In genomic region chrX:53369534-53370365, GRCm38 (mm10) we compare ENCODE assay signal across 7 mouse cellular contexts. TPM values are rescaled to one million over a fixed set of nuclear protein-coding genes. Genes with fewer than 3 reads are reported as not detected.
DNase-seq lines count a peak whose midpoint lies in the region; TF ChIP-seq lines count a peak whose summit lies in the region.

No protein-coding gene starts in this region.

- H3K27ac ChIP-seq in MEL (ENCODE audit: control insufficient read depth, low read depth, low read length): peak overlapping the region; percentile 54
- peak overlapping the region; percentile 64 for H3K27ac ChIP-seq in small intestine, adult 2 months (ENCODE audit: insufficient read depth, low read depth, low read length)

- WGBS in small intestine, adult 2 months: 7% methylated on average over 25 of the region's 25 CpGs

- H3K4me3 ChIP-seq in MEL (ENCODE audit: control insufficient read depth in 1 of 2, insufficient read depth in 1 of 2, low read depth in 2 of 2, low read length in 2 of 2): peak overlapping the region; percentile 78 to 96
- H3K4me3 ChIP-seq in erythroblast, embryonic 14.5 days (replicated peaks): peak overlapping the region; percentile 93
- H3K4me3 ChIP-seq in megakaryocyte, embryonic 14.5 days (replicated peaks): peak overlapping the region; percentile 93
- peak overlapping the region; percentile 80 for H3K4me3 ChIP-seq in small intestine, adult 2 months (ENCODE audit: low read depth, low read length)

- H3K9me3 ChIP-seq in MEL (replicated peaks; ENCODE audit: insufficient read depth, low read length): no peaks in the 10 kb centered on the region
- no peaks in the 10 kb centered on the region for H3K9me3 ChIP-seq in erythroblast, embryonic 14.5 days (ENCODE audit: control insufficient read depth, low read length)
- H3K9me3 ChIP-seq in megakaryocyte, embryonic 14.5 days: no peaks in the 10 kb centered on the region

- no peak for TF ChIP-seq RAD21 in MEL (IDR thresholded peaks at IDR 0.05; ENCODE audit: low read depth, low read length)

- 0 out of 4 replicates have a peak, but pooled peaks of 1 of the 2 experiments have one; percentile 21 for TF ChIP-seq EP300 in MEL (IDR thresholded peaks at IDR 0.05; ENCODE audit: low read depth in 1 of 2, low read length in 2 of 2)

- H3K27me3 ChIP-seq in MEL (ENCODE audit: control insufficient read depth in 1 of 2, insufficient read depth in 2 of 2, low read length in 2 of 2): no peaks in the 10 kb centered on the region
- H3K27me3 ChIP-seq in erythroblast, embryonic 14.5 days (ENCODE audit: control insufficient read depth): no peaks in the 10 kb centered on the region
- H3K27me3 ChIP-seq in megakaryocyte, embryonic 14.5 days (replicated peaks): peaks cover 11% of the 10 kb centered on the region
- no peaks in the 10 kb centered on the region for H3K27me3 ChIP-seq in small intestine, adult 2 months (ENCODE audit: control insufficient read depth, insufficient read depth, low read length)

- peak; percentile 84 for DNase-seq in MEL (ENCODE audit: low read depth, low spot score)
- DNase-seq in brain, embryonic 14.5 days (ENCODE audit: low read depth): peak; percentile 50
- DNase-seq in heart, postnatal 10 days: peak; percentile 41 to 43
- DNase-seq in kidney, postnatal 25 days: peak; percentile 16 to 54

- TF ChIP-seq POLR2A in MEL (IDR thresholded peaks at IDR 0.05; ENCODE audit: control insufficient read depth in 1 of 2, insufficient read depth in 1 of 2, low read depth in 1 of 2, low read length in 2 of 2, poor library complexity in 1 of 2): no peak
- no peak for TF ChIP-seq POLR2A in brain, embryonic 14.5 days (IDR thresholded peaks at IDR 0.05; ENCODE audit: borderline replicate concordance, extremely low read depth, insufficient read depth, insufficient read length, poor library complexity, severe bottlenecking)
- no peak for TF ChIP-seq POLR2A in small intestine, adult 2 months (IDR thresholded peaks at IDR 0.05; ENCODE audit: low read depth, low read length)

- peak overlapping the region; percentile 87 for H3K9ac ChIP-seq in MEL (ENCODE audit: control insufficient read depth, low read depth, low read length, poor library complexity, severe bottlenecking)

- TF ChIP-seq CTCF in MEL (IDR thresholded peaks at IDR 0.05 in 2 of 3, conservative IDR thresholded peaks at IDR 0.05 in 1 of 3; ENCODE audit: control insufficient read depth in 1 of 3, insufficient read depth in 1 of 3, low read depth in 2 of 3, low read length in 3 of 3, poor library complexity in 1 of 3, severe bottlenecking in 1 of 3): no peak
- TF ChIP-seq CTCF in brain, embryonic 14.5 days (IDR thresholded peaks at IDR 0.05; ENCODE audit: borderline replicate concordance, extremely low read depth, insufficient read depth, insufficient read length): no peak
- TF ChIP-seq CTCF in small intestine, adult 2 months (IDR thresholded peaks at IDR 0.05; ENCODE audit: extremely low read depth, insufficient read length, insufficient replicate concordance, low read depth, low read length): no peak

- 0 out of 2 replicates have a peak, but pooled peaks cover 1% of the 10 kb centered on the region for H3K79me2 ChIP-seq in MEL (ENCODE audit: control insufficient read depth, insufficient read depth, low read length, poor library complexity)

- H3K4me1 ChIP-seq in MEL (ENCODE audit: control insufficient read depth in 1 of 2, insufficient read depth in 2 of 2, low read length in 2 of 2): peaks cover 2 to 11% of the 10 kb centered on the region in 2 experiments; a peak in 2 of 4 replicates
- peaks cover 36% of the 10 kb centered on the region for H3K4me1 ChIP-seq in erythroblast, embryonic 14.5 days (ENCODE audit: control insufficient read depth)
- H3K4me1 ChIP-seq in megakaryocyte, embryonic 14.5 days: peaks cover 6% of the 10 kb centered on the region; the same call in 1 of the 2 replicates
- no peaks in the 10 kb centered on the region for H3K4me1 ChIP-seq in small intestine, adult 2 months (ENCODE audit: control insufficient read depth, insufficient read depth, insufficient read length, low read length)

- H3K36me3 ChIP-seq in MEL (ENCODE audit: control insufficient read depth in 1 of 2, insufficient read depth in 2 of 2, low read length in 2 of 2): peaks cover 0 to 11% of the 10 kb centered on the region in 2 experiments; a peak in 2 of 4 replicates
- H3K36me3 ChIP-seq in erythroblast, embryonic 14.5 days (ENCODE audit: control insufficient read depth): peaks cover 26% of the 10 kb centered on the region
- peaks cover 3% of the 10 kb centered on the region for H3K36me3 ChIP-seq in megakaryocyte, embryonic 14.5 days (replicated peaks; ENCODE audit: low read length)
- H3K36me3 ChIP-seq in small intestine, adult 2 months (ENCODE audit: control insufficient read depth, insufficient read depth, low read length): no peaks in the 10 kb centered on the region

- intact Hi-C loops in heart, postnatal 10 days (cut with DNase I): no loop called here

TF ChIP-seq in MEL, 35 proteins besides CTCF, POLR2A, EP300 and RAD21:
- TF ChIP-seq ZC3H11A (IDR thresholded peaks at IDR 0.05; ENCODE audit: low read depth, low read length): no peak
- no peak for TF ChIP-seq SMC3 (IDR thresholded peaks at IDR 0.05; ENCODE audit: low read depth, low read length)
- TF ChIP-seq E2F4 (IDR thresholded peaks at IDR 0.05; ENCODE audit: borderline replicate concordance, low read depth, low read length): no peak
- TF ChIP-seq CHD1 (IDR thresholded peaks at IDR 0.05; ENCODE audit: low read depth, low read length): no peak
- TF ChIP-seq SIN3A (IDR thresholded peaks at IDR 0.05; ENCODE audit: low read length): peak; percentile 91
- no peak for TF ChIP-seq NRF1 (IDR thresholded peaks at IDR 0.05; ENCODE audit: insufficient read depth, low read depth, low read length, poor library complexity, severe bottlenecking)
- TF ChIP-seq USF1 (IDR thresholded peaks at IDR 0.05; ENCODE audit: low read depth, low read length): peak; percentile 89
- TF ChIP-seq TAL1 (IDR thresholded peaks at IDR 0.05; ENCODE audit: low read length): no peak
- TF ChIP-seq KAT2A (conservative IDR thresholded peaks at IDR 0.05; ENCODE audit: low read depth, low read length): no peak
- no peak for TF ChIP-seq MEF2A (IDR thresholded peaks at IDR 0.05; ENCODE audit: extremely low read depth, insufficient replicate concordance, low read depth, low read length, poor library complexity, severe bottlenecking)
- no peak for TF ChIP-seq POLR2AphosphoS5 (IDR thresholded peaks at IDR 0.05; ENCODE audit: borderline replicate concordance, low read depth, low read length)
- TF ChIP-seq BHLHE40 (IDR thresholded peaks at IDR 0.05; ENCODE audit: borderline replicate concordance, low read depth, low read length): peak; percentile 81
- no peak for TF ChIP-seq ZNF384 (IDR thresholded peaks at IDR 0.05; ENCODE audit: low read depth, low read length)
- TF ChIP-seq USF2 (IDR thresholded peaks at IDR 0.05; ENCODE audit: borderline replicate concordance in 1 of 2, insufficient read depth in 1 of 2, low read depth in 1 of 2, low read length in 2 of 2): peak in 1 of 2 experiments; percentile 69; a peak in 2 of 4 replicates
- TF ChIP-seq ZKSCAN1 (IDR thresholded peaks at IDR 0.05; ENCODE audit: low read depth, low read length): no peak
- no peak for TF ChIP-seq POLR2AphosphoS2 (IDR thresholded peaks at IDR 0.05; ENCODE audit: low read length)
- peak; percentile 43 for TF ChIP-seq NELFE (IDR thresholded peaks at IDR 0.05; ENCODE audit: low read depth, low read length)
- TF ChIP-seq TCF12 (IDR thresholded peaks at IDR 0.05; ENCODE audit: low read depth, low read length): peak; percentile 28; the same call in 1 of the 2 replicates
- 0 out of 2 replicates have a peak, but pooled peaks have one; percentile 26 for TF ChIP-seq MAZ (IDR thresholded peaks at IDR 0.05; ENCODE audit: low read depth, low read length)
- no peak for TF ChIP-seq MAFK (IDR thresholded peaks at IDR 0.05; ENCODE audit: borderline replicate concordance, low read depth, low read length)
- TF ChIP-seq HCFC1 (IDR thresholded peaks at IDR 0.05; ENCODE audit: low read depth, low read length): 0 out of 2 replicates have a peak, but pooled peaks have one; percentile 37
- TF ChIP-seq GABPA (IDR thresholded peaks at IDR 0.05; ENCODE audit: low read depth, low read length): no peak
- TF ChIP-seq MAX (IDR thresholded peaks at IDR 0.05; ENCODE audit: low read length): peak; percentile 73
- 0 out of 2 replicates have a peak, but pooled peaks have one; percentile 12 for TF ChIP-seq GATA1 (IDR thresholded peaks at IDR 0.05; ENCODE audit: low read depth, low read length)
- TF ChIP-seq ETS1 (IDR thresholded peaks at IDR 0.05; ENCODE audit: low read depth, low read length): peak; percentile 93
- TF ChIP-seq MXI1 (IDR thresholded peaks at IDR 0.05; ENCODE audit: low read depth, low read length): peak; percentile 91
- TF ChIP-seq UBTF (IDR thresholded peaks at IDR 0.05; ENCODE audit: borderline replicate concordance, insufficient read depth, low read depth, low read length): no peak
- TF ChIP-seq JUND (IDR thresholded peaks at IDR 0.05; ENCODE audit: low read depth, low read length): no peak
- TF ChIP-seq ZMIZ1 (IDR thresholded peaks at IDR 0.05; ENCODE audit: low read depth, low read length): peak; percentile 41; the same call in 1 of the 2 replicates
- TF ChIP-seq ELF1 (IDR thresholded peaks at IDR 0.05; ENCODE audit: low read depth, low read length): no peak
- no peak for TF ChIP-seq MYC (IDR thresholded peaks at IDR 0.05; ENCODE audit: low read depth, low read length)
- TF ChIP-seq TBP (IDR thresholded peaks at IDR 0.05; ENCODE audit: low read depth, low read length): no peak
- no peak for TF ChIP-seq CHD2 (IDR thresholded peaks at IDR 0.05; ENCODE audit: low read length)
- no peak for TF ChIP-seq RCOR1 (IDR thresholded peaks at IDR 0.05; ENCODE audit: low read depth, low read length)
- TF ChIP-seq MYB (IDR thresholded peaks at IDR 0.05; ENCODE audit: low read depth, low read length): no peak

RNA-seq across cellular contexts. Expression of gene Mospd1, which starts 0.6 kb away (rescaled TPM):
- total RNA-seq in MEL (2012; rRNA removed): 8.1 and 10.1 TPM in 2 replicates
- polyA plus RNA-seq in MEL (2012; ENCODE audit: insufficient read depth in 1 of 2, insufficient read length in 2 of 2, low read depth in 1 of 2, low replicate concordance in 2 of 2, missing spikeins in 1 of 2): 1 to 10 TPM in 1 of 2 experiments, not detected in 1; 4.8 TPM
- 17.7 and 20.9 TPM in 2 replicates for polyA plus RNA-seq in brain, embryonic 14.5 days (2012; rRNA removed)
- polyA plus RNA-seq in erythroblast, embryonic 14.5 days (2012): 0.19 and 0.32 TPM in 2 replicates
- total RNA-seq in heart, postnatal 10 days (2021): 10 to 100 TPM; 31.7 to 41.2 TPM
- polyA plus RNA-seq in megakaryocyte, embryonic 14.5 days (2012; ENCODE audit: insufficient read depth, low replicate concordance): 0.32 TPM in 1 of 2 replicates, not detected in the other
- 0.18 and 0.49 TPM in 2 replicates for polyA plus RNA-seq in small intestine, adult 2 months (2012; rRNA removed)

Comparison
In these comparisons a context has a peak if more than half of its experiments do, and no peak if none do; other contexts are left out.
1. Peak in every context shown above with its lines: DNase-seq, H3K4me3 ChIP-seq and H3K27ac ChIP-seq.